Mouse (Mus musculus): ENCODE measurements around the gene Prkce. TPM values are rescaled to one million over a fixed set of nuclear protein-coding genes. Genes with fewer than 3 reads are reported as not detected.

The Prkce gene
- polyA plus RNA-seq, 1 experiment = not detected

DNA sequence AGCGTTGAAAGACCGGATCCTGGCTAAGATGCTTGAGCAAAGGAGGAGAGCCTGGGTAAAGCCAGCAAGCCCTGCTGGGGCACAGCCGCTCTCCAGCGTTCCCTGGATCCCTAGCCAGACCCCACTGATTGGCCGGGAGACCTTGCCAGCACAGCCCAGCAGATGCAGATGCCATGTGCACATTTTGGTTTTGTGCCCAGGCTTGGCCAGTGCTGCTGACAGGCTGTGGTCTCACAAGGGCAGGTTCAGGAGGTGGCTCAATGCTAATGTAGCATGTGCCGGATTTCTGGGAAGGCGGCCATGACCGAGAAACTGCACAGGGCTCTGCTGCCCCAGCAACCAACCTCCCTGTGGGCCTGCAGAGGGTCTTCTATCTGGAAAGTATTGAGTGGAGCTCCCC, 86.7 kb downstream of the Prkce start:
- TF ChIP-seq CTCF (IDR thresholded peaks at IDR 0.05; ENCODE audit: insufficient read depth, low read depth, low read length) (no peak), POLR2A (IDR thresholded peaks at IDR 0.05; ENCODE audit: insufficient read depth, low read depth, low read length) (no peak)
- peaks cover 43% of the 10 kb centered on the region for H3K4me1 ChIP-seq (ENCODE audit: control insufficient read depth, insufficient read depth, low read length)
- WGBS = 59% methylated on average over 8 of the region's 8 CpGs
- H3K27ac ChIP-seq (ENCODE audit: insufficient read depth, low read depth, low read length) = no peak overlapping the region
- H3K4me3 ChIP-seq (ENCODE audit: insufficient read depth, low read depth, low read length) = no peak overlapping the region

DNA sequence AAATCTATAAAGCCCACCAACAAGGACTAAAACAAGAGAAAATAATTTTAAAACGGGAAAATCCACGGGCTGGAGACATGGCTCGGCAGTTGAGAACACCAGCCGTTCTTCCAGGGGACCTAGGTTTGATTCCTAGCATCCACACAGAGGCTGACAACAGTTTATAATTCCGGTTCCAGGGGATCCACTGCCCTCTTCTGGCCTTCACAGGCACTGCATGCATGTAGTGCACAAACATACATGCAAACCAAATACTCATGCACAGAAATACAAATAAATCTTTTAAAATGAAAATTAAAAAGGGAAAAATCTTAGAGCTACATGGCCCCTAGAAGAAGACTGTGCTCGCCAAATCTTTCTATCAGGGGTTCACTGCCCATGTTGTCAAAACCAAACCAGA, 87.4 kb downstream of the Prkce start:
- Histone ChIP-seq H3K4me3 (ENCODE audit: insufficient read depth, low read depth, low read length) (no peak overlapping the region), H3K27ac (ENCODE audit: insufficient read depth, low read depth, low read length) (no peak overlapping the region), H3K4me1 (ENCODE audit: control insufficient read depth, insufficient read depth, low read length) (peaks cover 38% of the 10 kb centered on the region)
- TF ChIP-seq CTCF (IDR thresholded peaks at IDR 0.05; ENCODE audit: insufficient read depth, low read depth, low read length) (no peak), POLR2A (IDR thresholded peaks at IDR 0.05; ENCODE audit: insufficient read depth, low read depth, low read length) (no peak)
- WGBS = 98% methylated on average over 6 of the region's 6 CpGs

DNA sequence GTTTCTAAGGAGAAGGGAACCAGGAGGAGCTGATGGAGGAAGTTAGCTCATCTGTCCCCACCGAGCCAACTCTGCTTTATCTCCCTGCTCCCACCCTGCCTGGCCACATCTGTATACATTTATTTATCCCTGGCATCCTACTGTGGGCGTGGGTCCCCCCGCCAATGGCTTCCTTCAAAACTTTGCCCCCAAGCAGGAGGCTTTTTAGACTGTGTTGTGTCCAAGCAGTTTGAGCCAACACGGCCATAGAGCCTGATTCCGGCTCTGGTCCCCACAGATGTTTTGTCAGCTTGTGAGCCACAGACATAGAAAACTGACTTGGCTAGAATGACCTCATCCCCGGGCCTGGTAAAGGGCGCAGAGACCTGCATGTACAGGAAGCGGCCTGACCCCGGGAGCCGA, 89.1 kb downstream of the Prkce start:
- no peak overlapping the region for H3K27ac ChIP-seq (ENCODE audit: insufficient read depth, low read depth, low read length)
- peaks cover 36% of the 10 kb centered on the region for H3K4me1 ChIP-seq (ENCODE audit: control insufficient read depth, insufficient read depth, low read length)
- WGBS = 78% methylated on average over 10 of the region's 10 CpGs
- no peak overlapping the region for H3K4me3 ChIP-seq (ENCODE audit: insufficient read depth, low read depth, low read length)
- TF ChIP-seq POLR2A (IDR thresholded peaks at IDR 0.05; ENCODE audit: insufficient read depth, low read depth, low read length) (no peak), CTCF (IDR thresholded peaks at IDR 0.05; ENCODE audit: insufficient read depth, low read depth, low read length) (no peak)

DNA sequence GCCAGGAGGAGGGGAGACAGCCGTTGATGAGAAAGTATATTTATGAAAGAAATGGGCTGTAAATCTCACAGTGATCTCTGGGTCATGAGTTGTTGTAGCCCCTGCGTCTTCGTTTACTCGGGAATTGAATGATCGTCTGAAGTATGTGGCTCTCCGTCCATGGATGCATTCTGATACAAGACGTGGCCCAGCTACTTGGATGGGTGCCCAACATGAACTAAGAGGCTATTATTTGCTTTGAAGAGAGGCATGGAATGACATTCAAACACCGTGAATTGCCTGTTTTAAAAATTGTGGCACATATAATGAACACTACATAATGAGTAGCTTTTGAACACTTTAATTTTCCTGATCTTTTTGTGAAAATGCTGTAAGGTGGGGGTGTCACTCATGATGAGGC, 93.5 kb downstream of the Prkce start:
- Histone ChIP-seq H3K4me3 (ENCODE audit: insufficient read depth, low read depth, low read length) (no peak overlapping the region), H3K4me1 (ENCODE audit: control insufficient read depth, insufficient read depth, low read length) (peaks cover 30% of the 10 kb centered on the region), H3K27ac (ENCODE audit: insufficient read depth, low read depth, low read length) (no peak overlapping the region)
- WGBS = 35% methylated on average over 8 of the region's 8 CpGs
- TF ChIP-seq CTCF (IDR thresholded peaks at IDR 0.05; ENCODE audit: insufficient read depth, low read depth, low read length) = no peak
- no peak for TF ChIP-seq POLR2A (IDR thresholded peaks at IDR 0.05; ENCODE audit: insufficient read depth, low read depth, low read length)

DNA sequence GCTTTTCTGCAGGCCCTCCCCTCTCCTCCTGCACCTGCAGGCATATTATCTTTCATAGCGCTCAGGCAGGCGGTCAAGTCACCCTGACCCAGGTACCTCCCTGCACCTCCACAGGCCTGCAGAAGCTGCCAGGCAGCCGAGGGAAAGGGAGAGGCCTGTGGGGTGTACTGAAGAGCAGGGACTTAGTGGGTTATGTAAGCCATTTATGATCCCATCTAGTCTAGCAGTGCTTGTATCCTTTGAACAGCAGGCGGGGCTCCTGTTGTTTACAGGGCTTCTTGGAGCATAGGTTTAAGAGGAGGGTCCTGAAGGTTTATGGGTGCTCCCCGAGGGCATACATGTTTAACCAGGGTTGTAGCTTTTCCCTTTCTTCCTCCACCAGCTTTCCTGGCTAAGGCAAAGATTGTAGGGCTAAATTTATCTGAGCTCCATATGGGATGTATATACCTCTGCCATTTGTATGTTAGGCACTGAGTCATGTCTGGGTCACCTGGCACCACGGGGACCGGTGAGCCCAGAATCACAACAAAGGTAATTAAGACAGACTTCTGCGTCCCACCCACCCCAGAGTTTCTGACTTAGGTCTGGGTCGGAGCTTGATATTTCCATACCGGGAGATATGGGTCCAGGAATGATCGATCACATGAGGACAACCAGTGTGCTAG, 96.5 kb downstream of the Prkce start:
- Histone ChIP-seq H3K27ac (ENCODE audit: insufficient read depth, low read depth, low read length) (no peak overlapping the region), H3K4me1 (ENCODE audit: control insufficient read depth, insufficient read depth, low read length) (peaks cover 25% of the 10 kb centered on the region), H3K4me3 (ENCODE audit: insufficient read depth, low read depth, low read length) (no peak overlapping the region)
- TF ChIP-seq CTCF (IDR thresholded peaks at IDR 0.05; ENCODE audit: insufficient read depth, low read depth, low read length) (no peak), POLR2A (IDR thresholded peaks at IDR 0.05; ENCODE audit: insufficient read depth, low read depth, low read length) (no peak)
- WGBS = 88% methylated on average over 11 of the region's 11 CpGs

DNA sequence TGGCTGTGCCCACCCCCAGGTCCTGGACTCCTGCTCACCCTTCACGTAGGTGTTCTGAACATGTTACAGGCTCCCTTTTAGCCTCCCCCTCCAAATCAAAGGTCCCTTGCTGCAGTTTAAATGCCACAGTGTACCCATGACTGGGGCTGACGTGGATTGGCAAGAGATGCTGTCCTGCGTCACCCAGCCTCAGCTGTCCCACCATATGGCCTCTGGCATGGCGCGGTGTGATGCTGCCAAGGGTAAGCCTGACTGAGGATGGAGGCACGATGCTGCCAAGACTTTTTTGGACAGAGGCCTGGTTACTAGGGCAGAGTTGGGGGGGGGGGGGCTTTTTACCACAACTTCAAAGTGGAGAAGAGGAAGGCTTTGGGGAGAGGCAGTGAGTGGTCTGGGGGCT, 98.5 kb downstream of the Prkce start:
- peaks cover 19% of the 10 kb centered on the region for H3K4me1 ChIP-seq (ENCODE audit: control insufficient read depth, insufficient read depth, low read length)
- no peak for TF ChIP-seq CTCF (IDR thresholded peaks at IDR 0.05; ENCODE audit: insufficient read depth, low read depth, low read length)
- WGBS = 60% methylated on average over 6 of the region's 6 CpGs
- H3K4me3 ChIP-seq (ENCODE audit: insufficient read depth, low read depth, low read length) = no peak overlapping the region
- H3K27ac ChIP-seq (ENCODE audit: insufficient read depth, low read depth, low read length) = no peak overlapping the region

DNA sequence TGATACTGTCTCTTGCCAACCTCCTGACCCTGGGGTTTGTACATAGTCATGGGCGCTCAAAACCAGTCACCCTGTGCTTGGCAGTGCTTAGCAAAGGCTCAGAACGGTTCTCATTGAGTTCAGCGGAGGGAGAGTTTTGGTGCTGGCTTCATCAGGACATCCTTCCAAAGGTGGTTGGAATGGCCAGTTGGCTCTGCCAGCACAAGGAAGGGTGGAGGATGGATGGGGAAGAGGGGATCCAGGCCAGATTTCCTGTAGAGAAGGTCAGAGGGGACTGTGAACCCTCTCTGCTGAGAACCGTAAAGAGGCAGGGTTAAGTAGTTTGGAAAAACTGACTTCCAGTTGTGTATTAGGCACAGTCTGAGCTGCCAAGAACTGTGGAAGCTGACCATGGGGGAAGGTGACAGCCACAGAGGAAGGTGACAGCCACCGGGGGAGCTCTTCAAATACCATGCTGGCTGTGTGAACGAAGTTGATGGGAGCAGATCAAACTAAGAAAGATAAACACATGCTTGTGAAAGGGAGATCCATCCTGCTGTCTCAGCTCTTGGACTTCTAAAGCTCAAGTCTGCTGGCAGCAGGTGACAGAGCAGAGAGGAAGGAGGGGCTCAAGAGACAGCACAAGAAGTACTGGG, 99.7 kb downstream of the Prkce start:
- TF ChIP-seq CTCF (IDR thresholded peaks at IDR 0.05; ENCODE audit: insufficient read depth, low read depth, low read length) = no peak
- no peak for TF ChIP-seq POLR2A (IDR thresholded peaks at IDR 0.05; ENCODE audit: insufficient read depth, low read depth, low read length)
- Histone ChIP-seq H3K4me3 (ENCODE audit: insufficient read depth, low read depth, low read length) (no peak overlapping the region), H3K4me1 (ENCODE audit: control insufficient read depth, insufficient read depth, low read length) (peaks cover 27% of the 10 kb centered on the region), H3K27ac (ENCODE audit: insufficient read depth, low read depth, low read length) (no peak overlapping the region)
- 77% methylated on average over 6 of the region's 6 CpGs for WGBS

DNA sequence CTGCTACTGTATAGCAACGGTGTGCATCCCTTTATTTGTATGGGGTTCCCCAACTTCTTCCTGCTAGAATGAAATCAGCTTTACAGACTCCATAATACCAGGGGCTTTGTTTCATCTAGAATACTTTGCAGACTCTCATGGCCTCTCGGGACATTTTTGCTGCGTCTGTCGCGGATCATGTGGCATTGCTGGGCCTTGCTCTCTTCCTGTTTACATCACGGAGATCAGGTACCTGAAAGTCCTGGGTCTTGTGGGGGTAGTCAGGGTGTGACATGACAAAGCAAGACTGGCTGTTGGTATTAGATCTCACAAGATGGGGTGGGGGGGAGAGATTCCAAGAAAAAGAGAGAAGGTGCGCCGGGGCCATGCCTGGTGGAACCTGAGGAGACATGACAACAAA, 102.1 kb downstream of the Prkce start:
- no peak overlapping the region for H3K27ac ChIP-seq (ENCODE audit: insufficient read depth, low read depth, low read length)
- H3K4me1 ChIP-seq (ENCODE audit: control insufficient read depth, insufficient read depth, low read length) = peaks cover 33% of the 10 kb centered on the region
- TF ChIP-seq POLR2A (IDR thresholded peaks at IDR 0.05; ENCODE audit: insufficient read depth, low read depth, low read length) = no peak
- no peak for TF ChIP-seq CTCF (IDR thresholded peaks at IDR 0.05; ENCODE audit: insufficient read depth, low read depth, low read length)
- no peak overlapping the region for H3K4me3 ChIP-seq (ENCODE audit: insufficient read depth, low read depth, low read length)
- WGBS = 95% methylated on average over 8 of the region's 8 CpGs

DNA sequence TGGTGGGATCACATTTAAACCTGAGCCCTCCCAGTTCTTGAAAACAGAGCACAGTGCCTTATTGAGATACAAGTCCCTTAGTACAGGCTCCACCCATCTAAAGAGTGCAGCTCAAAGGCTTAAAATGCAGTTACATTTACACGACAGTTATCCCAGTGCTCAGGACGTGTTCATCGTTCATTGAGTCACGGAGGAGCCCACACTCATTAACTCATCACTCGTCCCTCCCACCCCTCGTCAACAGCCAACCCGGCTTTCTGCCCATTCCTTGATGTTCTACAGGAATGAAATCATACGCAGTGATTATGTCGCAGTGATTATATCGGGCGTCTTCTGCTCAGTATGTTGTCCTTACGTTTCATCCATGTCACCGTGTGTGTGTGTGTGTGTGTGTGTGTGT, 102.9 kb downstream of the Prkce start:
- 50% methylated on average over 13 of the region's 13 CpGs for WGBS
- H3K4me1 ChIP-seq (ENCODE audit: control insufficient read depth, insufficient read depth, low read length) = peaks cover 35% of the 10 kb centered on the region
- no peak for TF ChIP-seq POLR2A (IDR thresholded peaks at IDR 0.05; ENCODE audit: insufficient read depth, low read depth, low read length)
- no peak overlapping the region for H3K4me3 ChIP-seq (ENCODE audit: insufficient read depth, low read depth, low read length)
- H3K27ac ChIP-seq (ENCODE audit: insufficient read depth, low read depth, low read length) = no peak overlapping the region
